Mouse (Mus musculus) T-cell, adult 2 months (primary cell): ENCODE results near the gene Ogdh.
"Not testable (repeated sequence)": the region's sequence is repeated elsewhere in the genome, so short reads cannot be mapped to it uniquely, and the experiment has no call there.

ENCODE experiments used
- DNase-seq: peaks from one replicate; pipeline ENCODE4 v3.0.0; 2022; ENCODE audit warnings: low spot score

The Ogdh gene

DNA sequence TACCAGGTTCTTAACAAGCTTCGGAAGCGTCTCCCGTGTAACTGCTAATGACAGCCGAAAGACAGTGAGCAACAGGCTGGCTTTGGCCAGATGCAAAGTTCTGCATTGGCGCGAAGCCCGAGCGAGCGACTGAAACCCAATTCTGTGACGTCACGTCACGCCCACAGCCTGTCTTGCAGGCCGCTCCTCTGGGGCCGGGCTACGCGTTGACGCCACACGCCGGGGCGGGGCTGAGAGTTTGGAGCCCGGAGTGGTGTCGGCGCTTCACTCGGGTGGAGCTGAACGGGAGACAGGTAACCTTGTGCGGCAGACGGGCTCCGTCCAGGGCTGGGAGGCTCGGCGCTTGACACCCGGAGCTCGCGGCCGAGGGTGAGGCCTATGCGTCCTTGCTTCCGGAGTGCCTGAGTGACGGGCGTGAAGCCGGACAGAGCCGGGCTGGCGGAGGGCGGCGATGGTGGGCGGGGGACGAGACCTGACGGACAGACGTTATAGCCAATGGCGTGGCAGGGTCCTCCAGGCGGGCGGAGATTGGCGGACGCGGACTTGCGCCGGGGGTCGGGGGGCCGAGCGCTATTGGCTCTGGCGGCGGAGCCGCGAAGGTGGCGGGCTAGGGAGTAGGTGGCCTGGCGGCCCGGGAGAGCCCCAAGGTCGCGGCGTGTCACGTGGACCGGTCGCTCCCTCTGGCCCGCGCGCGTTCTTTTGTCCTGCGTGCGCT is at the start of gene Ogdh:
Gene Ogdh, plus strand, starts transcription at position 233 of the 715 bp plus-strand sequence.
- peak; percentile 99 for DNase-seq

DNA sequence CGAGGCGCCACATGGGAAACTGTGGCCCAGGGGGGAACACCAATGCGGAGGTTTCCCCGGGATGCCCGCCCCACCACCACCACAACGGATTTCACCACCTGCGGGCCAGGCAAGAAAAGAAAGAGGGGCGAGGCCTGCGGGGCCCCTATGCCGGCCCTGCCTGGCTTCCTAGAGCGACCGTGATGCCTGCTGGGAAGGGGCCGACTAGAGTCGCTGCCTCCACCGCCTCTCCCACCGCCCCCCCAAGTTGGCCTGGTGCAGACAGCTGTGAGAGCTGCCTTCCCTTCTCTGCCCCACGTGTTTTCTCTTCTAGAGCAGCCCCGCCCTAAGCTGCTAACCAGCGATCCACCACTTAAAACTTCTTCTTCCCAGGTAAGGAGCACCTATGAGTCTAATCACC is 46.7 kb upstream of the Ogdh start:
- DNase-seq: no peak

DNA sequence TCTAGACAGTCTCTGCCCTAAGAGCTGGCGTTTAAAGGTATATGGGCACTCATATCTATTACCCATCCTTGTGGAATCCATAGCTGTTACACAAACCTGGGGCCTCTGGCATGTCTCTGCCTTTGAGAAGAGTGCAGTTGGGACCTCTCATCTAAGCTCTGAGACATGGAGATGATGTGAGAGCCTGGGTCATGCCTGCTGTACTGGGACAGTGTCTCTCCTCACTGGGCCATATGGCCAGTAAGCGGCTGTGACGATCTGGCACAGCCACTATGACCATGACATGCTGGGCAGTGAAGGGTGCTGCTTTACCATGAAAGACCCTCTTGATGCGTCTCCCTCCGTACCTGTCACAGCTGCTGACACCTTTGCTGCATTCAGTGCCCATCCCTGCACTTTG is 39.2 kb upstream of the Ogdh start:
- no peak for DNase-seq

GRCm38 (mm10) chr11:6252824-6253223 is 38.6 kb upstream of the Ogdh start:
- DNase-seq: no peak

- not testable (repeated sequence) for DNase-seq
Measured at GRCm38 (mm10) chr11:6254602-6255001, 36.8 kb upstream of the Ogdh start.

DNA sequence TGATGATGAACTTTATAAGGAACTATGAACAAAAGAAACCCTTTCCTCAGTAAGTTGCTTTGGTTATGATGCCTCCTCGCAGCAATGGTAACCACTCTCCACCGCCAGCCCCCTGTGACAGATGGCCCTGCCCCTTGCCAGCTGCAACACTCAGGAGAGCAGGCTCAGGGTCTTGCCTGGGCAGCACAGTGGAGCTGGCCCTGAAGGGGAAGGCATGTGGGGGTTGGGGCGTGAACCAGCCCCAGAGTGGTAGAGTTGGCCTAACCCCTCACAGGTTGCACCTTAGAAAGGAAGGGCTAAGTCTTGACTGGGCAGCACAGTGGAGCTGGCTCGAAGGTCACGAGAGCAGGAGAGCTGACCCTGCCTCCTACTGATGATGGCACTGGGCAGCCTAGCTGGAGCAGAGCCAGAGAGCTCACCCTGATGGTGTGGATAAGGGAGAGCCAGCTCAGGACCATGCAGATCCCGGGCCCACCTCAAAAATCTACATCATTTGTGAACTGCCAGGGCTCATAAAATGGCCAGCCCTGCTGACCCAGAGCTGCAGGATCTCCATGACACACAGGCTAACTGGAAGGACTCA is 34.9 kb upstream of the Ogdh start:
- DNase-seq: no peak

DNA sequence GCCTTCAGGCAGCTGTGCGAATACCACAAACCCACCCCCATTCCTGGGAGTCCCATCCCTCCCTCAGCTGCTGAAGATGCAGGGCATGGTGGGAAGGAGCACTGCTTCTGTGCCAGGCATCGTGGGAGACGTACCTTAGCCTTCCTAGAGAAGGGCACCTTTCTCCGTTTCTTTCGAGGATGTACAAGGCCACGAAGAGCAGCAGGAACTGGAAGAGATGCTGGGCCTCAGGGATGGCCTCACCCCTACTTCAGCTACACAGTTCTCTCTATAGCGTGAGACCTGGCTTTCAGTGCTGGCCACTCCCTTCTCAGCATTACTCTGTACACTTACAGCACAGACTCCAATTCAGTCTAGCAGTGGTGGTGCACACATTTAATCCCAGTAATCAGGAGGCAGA is 32.0 kb upstream of the Ogdh start:
- no peak for DNase-seq

GRCm38 (mm10) chr11:6261434-6262082 is 29.9 kb upstream of the Ogdh start:
- peak; percentile 53 for DNase-seq

GRCm38 (mm10) chr11:6266621-6267020 is 24.8 kb upstream of the Ogdh start:
- no peak for DNase-seq

DNA sequence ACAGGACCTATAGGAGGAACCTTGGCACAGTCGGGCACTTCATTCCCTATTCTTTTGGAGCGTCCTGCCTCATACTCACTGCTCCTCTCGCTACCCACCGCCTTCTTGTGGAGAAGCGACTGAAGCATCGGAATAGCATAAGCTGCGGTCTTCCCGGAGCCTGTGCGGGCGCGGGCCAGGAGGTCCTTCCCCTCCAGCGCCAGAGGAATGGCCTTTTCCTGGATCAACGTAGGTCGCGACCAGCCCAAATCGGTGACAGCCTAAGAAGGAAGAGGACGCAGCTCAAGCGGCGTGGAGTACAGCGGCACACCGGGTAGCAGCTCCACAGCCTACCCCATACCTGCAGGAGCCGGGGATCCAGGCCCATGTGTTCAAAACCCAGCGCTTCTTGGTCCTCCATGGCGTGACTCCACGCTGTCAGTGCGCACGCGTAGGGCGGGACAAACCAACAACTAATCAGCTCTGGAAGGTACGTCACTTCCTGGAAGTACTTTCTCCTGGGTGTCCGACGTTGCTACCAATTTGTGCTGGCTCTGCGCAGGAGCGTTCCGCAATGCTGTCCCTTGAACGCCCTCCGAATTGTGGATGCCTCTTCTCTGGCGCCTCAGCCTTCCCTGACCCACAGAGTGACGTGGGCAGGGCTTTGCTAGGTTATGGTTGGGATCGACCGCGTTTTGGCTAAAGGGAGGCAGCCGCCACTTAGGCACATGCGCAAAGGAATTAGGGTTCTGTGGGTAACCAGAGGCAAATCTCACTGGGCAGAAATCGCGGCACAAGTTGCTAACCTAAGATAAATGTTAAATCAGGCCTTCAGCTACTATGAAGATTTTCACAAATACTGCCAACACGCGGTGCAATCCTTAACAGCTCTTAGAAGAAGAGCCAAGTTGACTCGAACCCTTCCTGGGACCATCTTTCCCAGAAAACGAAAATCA is 23.8 kb upstream of the Ogdh start, which contains the start of gene Ddx56:
Gene Ddx56, minus strand, starts transcription at position 453 of the 935 bp plus-strand sequence.
- DNase-seq: peak; percentile 93

GRCm38 (mm10) chr11:6273607-6274006 is 17.8 kb upstream of the Ogdh start:
- DNase-seq: no peak

DNA sequence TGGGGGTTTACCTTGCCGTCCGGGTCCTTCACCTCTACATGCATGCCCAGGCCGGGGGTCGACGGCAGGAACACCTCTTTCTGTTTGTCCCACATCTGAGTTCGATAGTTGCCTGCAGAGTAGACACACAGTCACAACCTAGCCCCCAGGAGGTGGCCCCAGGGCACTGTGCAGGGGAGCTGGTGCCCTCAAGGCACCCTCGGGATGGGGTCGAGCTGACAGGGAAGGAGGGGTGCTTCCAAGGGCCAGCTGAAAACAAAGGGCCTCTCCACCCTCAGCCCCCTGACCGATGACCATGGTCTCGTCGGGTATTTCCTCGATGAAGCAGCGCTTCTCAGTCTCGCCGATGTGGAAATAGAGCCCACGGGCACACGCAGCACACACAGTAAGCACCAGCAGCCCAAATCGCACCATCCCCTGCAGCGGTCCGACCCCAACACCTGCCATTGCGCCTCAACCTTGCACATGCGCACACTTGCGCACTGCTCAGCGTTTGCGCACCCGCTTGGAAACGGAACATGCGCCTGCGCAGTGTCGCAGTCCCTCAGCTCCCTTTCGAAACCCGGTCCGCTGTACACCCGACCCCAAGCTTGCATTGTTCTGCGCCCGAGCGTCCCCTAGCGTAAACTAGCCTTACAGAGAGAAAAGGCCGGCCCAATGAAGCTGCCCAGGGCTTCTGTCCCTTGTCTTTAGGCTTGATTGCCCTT is 16.9 kb upstream of the Ogdh start, which contains the start of gene Tmed4:
Gene Tmed4, minus strand, starts transcription at position 484 of the 707 bp plus-strand sequence.
- DNase-seq: peak; percentile 96

DNA sequence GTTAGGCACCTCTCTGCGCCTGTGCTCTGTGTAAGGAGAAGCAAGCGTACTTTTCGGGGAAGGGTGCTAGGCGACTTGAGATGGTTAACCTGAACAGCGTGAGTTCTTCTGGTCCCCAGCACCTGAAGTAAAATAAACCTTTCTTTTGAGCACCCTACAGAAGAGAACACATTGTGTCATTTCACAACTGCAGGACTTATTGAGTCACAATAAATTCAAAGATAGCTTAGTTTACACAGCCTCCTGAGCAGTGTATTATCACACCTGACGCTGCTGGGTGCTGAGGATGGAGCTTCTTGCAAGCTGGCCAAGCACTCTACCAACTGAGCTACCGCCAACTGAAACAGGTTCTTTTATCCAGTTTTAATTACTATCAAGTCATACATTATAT is 16.3 kb upstream of the Ogdh start:
- DNase-seq: no peak

GRCm38 (mm10) chr11:6276466-6276865 is 15.0 kb upstream of the Ogdh start:
- no peak for DNase-seq

DNA sequence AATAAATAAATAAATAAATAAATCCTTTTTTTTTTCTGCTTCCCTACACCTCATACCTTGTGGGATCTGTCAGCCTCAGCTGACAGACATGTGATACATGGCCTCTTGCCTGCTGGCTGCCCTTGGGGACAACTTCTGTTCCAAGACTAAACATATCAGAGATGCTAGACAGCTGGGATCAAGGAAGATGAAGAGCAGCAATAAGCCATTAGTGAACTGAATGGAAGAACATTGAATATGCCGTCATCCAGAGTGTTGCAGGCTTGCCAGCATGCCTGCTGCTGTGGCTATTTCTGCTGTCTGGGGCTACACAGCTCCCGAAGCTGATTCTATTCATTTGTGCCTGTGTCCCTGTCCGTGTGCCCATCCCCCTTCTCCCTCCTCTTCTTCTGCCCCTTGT is 8.5 kb upstream of the Ogdh start:
- DNase-seq: no peak

- no peak for DNase-seq
Measured at GRCm38 (mm10) chr11:6290138-6290537, 1.3 kb upstream of the Ogdh start.

- DNase-seq: no peak
Measured at GRCm38 (mm10) chr11:6290883-6291282, 550 bp upstream of the Ogdh start.

- DNase-seq: peak; percentile 91
Measured at GRCm38 (mm10) chr11:6292116-6292987, 919 bp downstream of the Ogdh start.

DNA sequence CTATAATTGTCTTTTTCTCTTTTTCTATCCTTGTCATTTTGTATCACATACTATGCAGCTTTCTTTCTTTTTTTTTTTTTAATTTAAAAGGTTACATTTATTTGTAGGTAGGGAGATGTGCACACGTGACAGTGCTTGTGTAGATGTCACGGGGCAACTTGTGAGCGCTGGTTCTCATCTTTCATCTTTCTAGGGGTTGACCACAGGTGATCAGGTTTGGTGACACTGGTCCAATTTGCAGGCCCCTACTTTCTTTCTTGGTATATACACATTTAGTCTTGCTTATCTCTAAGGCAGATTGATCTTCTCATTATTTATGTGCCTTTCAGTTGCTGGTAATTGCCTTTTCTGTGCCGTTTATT is 1.5 kb downstream of the Ogdh start:
- DNase-seq: no peak

DNA sequence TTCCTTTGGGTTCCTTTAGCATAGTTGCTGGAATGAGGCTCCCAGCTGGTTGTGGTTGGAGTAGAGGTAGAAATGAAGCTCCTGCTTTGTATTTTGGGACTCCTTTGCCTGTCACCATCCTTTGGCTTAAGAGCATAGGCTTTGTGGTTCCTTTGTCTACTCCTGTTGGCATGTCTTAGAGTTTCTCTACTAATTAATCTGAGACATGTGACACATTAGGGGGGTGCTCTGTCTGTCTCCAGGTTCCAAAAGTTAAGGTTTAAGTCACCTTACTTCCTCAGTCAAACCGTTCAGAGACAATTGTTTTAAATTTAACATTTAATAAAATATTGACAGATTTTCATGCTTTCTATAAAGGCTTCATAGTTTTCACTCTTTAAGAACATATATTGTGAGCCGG is 2.2 kb downstream of the Ogdh start:
- no peak for DNase-seq

DNA sequence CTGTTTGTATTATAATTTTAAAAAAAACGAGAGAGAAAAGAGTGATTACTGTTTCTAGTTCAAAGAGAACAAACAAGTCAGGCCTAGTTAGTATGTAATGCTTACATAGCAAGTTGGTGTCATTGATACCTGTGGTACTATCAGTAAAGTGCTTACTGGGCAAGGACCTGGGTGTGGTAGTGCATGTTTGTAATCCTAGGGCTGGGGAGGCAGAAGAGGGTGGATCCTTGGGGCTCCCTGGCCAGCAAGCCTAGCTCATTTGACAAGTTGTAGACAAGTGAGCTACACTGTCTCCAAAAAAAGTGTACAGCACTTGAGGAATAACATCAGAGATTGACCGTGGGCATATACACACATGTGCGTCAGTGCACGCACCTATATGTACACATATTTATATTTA is 3.2 kb downstream of the Ogdh start:
- no peak for DNase-seq
